Mouse (Mus musculus): ENCODE results near the gene Nop9. TPM values are rescaled to one million over a fixed set of nuclear protein-coding genes. Genes with fewer than 3 reads are reported as not detected.

Gene Nop9
- total RNA-seq, 2 experiments from 2014 or later = 11.7 to 14.5 TPM

DNA sequence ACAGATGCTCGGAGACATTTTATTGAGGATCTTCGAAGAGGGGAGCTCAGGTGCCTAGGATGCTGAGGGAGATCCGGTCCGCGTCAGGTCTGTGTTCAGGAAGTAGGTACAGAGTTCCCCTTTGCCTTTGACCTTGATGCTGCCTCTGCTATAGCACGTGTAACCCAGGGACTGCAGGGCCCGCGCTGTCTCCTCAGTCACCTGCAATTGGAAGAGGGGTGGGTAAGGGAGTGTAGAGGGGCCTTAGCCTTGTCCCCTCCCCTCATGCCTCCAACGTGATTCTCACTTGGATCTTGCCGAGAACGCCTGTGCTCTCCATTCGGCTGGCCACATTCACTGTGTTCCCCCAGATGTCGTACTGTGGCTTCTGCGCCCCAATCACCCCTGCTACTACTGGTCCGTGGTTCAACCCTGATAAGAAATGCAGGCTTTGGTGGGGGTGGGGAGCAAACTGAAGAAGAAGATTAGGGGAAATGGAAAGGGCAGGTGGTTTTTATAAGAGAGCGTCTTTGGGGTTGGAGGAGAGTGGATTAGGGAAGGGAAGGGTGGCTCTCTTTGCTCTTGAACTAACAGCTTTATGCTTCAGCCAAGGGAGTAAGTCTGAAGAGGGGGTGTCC, 23.7 kb downstream of the Nop9 start:
- DNase-seq (ENCODE audit: low spot score in 2 of 2) = no peak

DNA sequence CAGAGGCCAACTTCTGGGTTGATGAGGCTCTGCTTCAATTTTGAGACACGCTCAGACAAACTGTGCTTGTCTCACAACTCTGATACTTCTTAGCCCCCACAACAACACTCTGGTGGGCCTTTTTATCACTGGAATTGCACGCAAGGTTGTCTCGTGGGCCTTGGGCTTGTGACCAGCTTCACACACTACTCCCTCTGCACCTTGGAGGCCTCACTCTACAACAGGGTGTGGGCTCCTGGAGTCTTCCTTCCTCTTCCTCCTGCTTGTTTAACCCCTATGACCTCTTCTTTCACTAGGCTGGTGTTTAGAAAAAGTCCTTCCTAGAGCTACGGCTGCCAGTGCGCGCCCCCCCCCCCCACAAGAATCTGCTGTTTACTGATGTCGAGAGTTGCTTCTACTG, 31.2 kb downstream of the Nop9 start:
- no peak for DNase-seq (ENCODE audit: low spot score in 2 of 2)

DNA sequence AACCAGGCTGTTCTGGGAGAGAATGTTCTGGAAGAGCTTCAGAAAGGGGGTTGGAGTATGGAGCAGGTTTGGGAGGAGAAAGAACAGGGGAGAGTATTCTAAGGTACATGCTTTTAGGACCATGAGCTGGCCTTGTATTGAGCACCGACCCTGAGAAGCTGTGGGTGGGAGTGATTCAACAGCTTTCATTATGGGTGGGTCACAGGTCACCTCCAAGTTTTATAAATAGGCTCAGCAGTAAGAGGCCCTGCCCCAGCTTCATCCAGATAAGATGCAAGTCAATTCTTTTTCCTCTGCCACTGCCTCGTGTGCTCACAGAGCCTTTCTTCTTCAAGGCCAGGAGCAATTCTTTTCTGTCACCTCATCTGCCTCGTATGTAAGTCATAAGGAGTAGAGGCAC, 31.7 kb downstream of the Nop9 start:
- DNase-seq (ENCODE audit: low spot score in 2 of 2) = no peak

DNA sequence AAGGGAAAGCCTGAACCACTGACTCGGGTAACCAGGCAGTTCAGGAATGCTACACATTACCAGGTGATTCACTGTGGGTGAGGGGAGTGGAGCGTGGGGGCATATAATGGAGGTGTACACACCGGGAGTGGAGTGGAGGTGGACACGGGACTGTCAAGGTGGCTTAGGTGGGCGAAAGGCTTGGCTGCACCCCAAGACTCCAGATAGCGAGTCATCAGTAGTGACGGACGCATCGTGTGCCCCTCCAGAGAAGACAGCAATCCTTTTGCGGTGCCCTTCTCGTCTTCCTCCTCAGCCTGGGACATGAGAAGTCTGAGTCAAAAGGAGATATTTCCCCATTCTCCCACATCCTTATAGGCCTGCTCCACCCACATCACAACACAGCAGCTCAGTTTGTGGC, 32.3 kb downstream of the Nop9 start:
- no peak for DNase-seq (ENCODE audit: low spot score in 2 of 2)

DNA sequence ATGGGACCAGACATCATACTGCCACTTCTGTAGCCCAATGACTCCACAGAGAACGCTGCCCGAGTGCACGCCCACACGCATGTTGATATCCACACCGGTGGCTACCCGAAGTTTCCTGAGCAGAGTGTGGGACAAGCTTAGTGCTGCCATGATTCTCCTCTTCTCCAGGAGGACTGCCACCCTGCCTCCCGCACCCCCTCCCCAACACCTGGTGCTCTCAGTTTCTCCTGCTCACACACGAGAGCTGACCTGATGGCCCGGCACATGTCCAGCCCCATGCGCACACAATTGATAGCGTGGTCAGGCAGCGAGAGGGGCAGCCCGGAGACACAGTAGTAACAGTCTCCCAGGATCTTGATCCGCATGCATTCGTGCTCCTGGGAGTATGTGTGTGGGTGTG, 33.2 kb downstream of the Nop9 start:
- DNase-seq (ENCODE audit: low spot score in 2 of 2) = no peak

DNA sequence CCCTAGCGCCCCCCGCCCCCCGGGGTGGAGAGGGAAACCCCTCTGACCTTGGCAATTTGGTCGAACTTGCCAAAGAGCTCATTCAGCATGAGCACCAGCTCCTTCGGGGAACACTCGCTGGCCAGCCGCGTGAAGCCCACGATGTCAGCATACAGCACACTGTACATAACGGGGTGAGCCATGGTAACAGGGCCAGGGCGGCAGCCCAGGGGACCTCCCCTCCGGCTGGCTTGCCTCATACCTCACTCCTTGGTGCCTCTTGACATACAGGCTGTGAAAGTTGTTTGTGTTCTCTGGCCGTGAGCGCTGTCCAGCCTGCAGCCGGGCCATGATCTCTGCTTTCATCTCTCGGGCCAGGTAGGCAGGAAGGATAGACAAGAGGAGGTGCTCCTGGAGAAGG, 34.2 kb downstream of the Nop9 start:
- no peak for DNase-seq (ENCODE audit: low spot score in 2 of 2)

DNA sequence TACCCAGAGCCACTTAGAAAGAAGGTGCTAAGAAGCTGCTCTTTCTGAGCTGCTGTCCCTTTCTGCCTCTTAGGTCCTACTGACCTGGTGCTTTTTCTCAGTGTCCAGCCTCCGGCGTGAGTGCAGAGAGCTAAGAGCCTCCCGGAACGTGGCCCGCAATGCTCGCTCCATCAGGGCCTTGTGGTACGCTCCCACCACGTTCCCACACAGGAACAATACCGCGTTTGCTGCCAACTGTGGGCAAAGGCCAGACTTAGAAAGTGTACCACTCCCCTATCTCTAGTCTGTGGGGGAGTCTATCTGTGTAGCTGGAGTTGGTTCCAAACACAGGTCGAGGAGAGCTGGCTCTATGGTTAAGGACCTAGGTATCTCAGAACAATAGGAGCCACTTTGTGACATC, 35.2 kb downstream of the Nop9 start:
- no peak for DNase-seq (ENCODE audit: low spot score in 2 of 2)

DNA sequence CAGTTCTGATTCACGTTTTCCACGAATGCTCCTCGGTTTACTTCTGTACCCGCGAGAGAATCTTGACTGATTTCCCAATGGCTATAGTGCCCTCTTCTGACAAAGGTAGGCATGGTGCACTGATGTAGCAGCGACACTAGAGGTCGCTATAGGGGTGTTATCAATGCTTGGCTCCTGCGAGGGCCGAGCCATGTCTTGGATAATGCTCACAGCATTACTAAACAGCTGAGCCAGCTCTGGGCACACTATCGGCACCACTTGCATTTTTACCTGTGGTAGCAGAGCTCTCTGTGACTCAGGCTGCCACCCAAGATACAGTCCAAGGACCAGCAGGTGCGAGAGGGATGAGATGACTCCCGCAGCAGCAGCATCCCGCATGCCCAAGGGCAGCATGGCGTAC, 35.8 kb downstream of the Nop9 start:
- DNase-seq (ENCODE audit: low spot score in 2 of 2) = peak; percentile 48 to 75

DNA sequence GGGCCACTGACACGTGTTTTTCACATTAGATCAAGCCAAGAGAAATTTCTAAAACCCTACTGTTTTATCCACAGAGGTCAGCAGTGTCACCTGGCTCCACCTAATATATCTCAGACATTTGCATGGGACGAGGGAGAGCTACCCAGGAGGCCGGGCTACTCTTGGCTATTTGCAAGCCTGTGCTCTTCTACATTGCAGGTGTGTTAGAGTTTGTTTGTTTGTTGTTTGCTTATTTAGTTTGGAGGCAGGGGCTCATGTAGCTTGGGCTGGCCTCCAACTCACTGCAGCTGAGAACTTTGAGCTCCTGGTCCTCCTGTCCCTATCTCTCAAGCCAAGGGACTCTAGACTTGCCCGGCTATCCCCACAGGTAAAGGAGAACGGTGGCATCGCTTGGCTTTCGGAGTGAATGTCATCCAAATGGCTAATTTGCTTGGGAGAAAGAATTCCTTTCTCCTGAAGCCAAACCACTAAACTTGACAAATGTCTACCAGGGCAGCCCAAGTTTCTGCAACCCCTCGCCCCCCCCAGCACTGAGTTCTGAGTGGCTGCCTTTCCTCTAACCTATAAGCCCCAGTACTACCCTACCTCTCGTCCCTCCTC, 37.0 kb downstream of the Nop9 start:
- DNase-seq (ENCODE audit: low spot score in 2 of 2) = peak in 1 of 2 experiments; percentile 0

DNA sequence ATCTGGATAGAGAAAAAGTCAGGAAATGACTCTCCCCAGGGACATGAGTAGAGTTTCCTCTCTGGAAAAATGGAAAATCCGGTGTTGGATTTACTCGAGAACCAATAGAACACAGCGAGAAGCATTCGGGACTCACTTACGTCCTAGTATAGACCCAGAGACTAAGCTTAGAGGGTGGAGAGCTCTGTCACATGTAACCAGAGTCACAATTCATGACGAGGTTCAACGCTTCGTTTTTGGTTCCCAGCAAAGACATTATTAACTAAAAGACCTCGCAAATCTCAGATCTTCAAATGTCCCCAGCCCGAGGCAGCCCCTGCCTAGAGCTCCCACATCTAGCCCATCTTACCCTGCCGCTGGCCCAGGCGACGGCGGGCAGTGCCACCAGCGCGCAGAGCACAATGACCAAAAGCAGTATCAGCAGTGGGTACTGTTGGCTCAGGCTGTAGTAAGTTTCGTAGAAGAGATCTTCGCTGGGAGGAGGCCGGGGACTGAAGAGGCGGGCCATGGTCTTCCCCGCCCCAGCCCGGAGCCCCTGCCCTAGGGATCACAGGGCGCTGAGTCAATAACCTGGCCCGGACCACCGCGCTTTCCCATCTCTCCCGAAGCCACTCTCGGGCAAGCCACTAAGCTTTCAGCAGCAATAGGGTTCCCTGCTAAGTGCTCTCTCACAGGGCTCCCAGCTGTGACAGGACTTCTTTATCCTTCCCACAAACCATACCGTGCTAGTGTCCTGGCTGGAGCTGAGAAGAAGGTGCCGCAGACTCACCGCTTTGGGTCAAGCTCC, 37.9 kb downstream of the Nop9 start:
- DNase-seq (ENCODE audit: low spot score in 2 of 2) = peak in 1 of 2 experiments; percentile 1

DNA sequence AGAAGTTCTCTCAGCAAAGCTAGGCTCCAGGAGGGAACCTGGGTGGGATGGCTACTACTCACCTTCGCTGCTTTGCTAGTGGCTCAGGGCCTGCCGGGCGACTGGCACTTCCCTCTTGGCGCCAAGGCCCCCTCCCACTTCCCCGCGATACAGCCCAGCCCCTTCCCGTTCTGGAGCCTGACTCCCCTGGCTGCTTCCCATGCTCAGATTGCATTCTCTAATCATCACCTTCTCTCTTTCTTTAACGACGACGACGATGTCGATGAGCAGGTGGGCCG, 38.4 kb downstream of the Nop9 start, which contains the start of gene Adcy4:
Adcy4 (minus strand) TSS at position 138 of the 278 bp plus-strand sequence.
- peak in 1 of 2 experiments; percentile 0 for DNase-seq (ENCODE audit: low spot score in 2 of 2)

DNA sequence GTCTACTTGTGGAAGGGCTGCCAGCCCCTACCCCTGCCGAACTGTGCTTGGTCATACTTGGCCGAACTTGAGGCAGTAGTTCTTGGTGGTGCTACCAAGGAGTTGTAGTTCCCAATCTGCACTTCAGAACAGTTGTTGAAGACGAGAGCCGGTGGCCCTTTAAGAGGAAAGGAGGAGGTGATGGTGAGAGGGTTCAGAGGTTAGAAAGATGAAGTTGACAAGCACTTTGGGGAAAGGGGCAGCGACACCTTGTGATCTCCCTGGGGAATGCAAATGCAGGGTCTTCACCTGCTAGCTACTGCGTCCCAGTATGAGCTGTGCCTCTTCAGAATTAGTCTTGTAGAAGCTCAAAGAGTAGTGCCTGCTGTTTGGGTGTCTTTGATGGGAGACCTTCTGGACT, 39.7 kb downstream of the Nop9 start:
- DNase-seq (ENCODE audit: low spot score in 2 of 2) = peak in 1 of 2 experiments; percentile 4

DNA sequence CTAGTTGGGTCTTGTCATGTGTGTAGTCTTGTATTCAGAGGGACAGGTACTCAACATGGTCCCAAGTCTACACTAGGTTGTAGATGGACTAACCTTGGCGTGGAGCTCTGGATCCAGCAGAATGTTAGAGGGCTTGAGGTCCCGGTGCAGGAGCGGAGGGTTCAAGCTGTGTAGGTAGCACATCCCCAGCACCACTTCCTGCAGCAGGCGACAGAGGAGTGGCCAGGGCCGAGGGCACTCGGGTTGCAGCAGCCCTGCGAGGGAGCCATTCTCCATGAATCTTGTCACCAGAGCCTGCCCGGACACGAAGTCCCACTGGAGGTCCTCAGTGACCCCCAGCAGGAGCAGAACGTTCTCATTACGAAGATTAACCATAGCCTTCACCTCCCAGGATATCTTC, 42.2 kb downstream of the Nop9 start:
- peak in 1 of 2 experiments; percentile 0 for DNase-seq (ENCODE audit: low spot score in 2 of 2)

DNA sequence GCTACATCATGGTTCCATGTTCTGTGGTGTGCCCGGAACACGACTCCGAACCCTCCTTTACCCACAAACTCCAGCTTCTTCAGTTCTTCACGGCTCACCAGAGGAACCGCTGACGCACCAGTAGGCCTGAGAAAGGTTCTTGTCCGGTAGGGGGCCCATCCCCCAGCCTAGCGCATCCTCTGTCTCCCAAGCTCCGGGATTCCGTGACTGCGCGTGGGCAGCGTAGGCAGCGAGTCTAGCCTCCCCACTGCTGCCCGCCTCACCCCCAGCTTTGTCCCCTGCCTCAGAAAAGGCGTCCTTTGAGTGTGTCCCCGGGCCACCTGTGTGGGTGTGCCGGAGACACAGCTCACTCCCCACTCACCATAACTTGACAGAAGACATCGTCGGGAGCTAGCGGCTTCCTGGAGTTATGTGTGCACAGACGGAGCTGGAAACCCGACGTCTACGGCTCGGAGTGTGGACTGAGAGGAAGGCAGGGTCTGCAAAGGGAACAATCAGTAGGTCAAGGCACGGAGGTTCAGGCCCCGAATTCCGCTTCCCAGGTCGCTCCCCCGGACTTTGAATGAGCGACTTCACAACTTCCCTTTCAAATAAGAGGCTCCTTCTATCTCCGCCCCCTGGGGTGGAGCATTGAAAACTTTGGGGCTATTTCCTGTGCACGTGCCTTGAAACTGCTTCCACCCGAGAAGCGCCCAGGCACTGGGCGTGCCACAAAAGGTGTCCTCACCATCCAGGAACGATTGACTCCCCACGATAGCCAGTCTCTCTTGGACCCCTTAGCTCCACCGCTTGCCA, 43.0 kb downstream of the Nop9 start, which contains the start of gene Ripk3:
Ripk3 (minus strand) TSS at position 610 of the 795 bp plus-strand sequence.
- DNase-seq (ENCODE audit: low spot score in 2 of 2) = peak in 1 of 2 experiments; percentile 0

DNA sequence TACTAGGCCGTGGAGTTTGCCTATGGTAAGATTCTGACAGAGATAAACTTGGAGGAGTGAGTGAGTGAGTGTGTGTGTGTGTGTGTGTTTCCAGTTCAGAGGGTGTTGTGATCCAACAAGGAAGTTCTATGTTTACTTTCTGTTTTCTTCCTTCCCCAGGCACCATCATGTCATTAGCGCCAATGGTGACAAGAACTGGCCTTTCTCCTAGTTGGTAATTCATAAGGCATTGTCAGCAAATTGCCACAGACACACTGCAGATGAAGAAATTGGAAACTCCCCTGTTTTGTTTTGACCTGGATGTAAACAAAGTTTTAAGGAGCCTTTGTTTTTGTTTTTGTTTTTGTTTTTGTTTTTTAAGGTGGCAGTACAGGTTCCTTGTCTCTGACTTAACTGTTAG, 48.0 kb downstream of the Nop9 start:
- DNase-seq (ENCODE audit: low spot score in 2 of 2) = no peak

DNA sequence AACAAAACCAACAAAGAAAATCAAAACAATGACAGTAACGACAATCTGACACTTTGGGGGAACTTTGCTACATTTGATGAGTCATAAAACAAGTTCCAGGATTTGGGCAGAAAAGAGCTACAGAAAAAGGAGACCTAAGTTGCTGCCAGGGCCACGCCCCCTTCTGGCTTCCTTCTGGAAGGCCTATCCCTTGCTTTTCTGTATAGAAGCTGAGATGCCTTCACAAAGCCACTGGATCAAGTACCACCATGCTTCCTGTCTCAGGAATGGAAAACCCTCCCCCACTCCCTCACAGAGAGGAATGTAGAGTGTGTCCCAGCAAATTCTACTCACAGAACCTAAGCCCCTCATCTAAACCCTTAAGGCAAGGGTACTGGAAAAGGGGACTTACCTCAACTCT, 48.5 kb downstream of the Nop9 start:
- peak in 1 of 2 experiments; percentile 0 for DNase-seq (ENCODE audit: low spot score in 2 of 2)

DNA sequence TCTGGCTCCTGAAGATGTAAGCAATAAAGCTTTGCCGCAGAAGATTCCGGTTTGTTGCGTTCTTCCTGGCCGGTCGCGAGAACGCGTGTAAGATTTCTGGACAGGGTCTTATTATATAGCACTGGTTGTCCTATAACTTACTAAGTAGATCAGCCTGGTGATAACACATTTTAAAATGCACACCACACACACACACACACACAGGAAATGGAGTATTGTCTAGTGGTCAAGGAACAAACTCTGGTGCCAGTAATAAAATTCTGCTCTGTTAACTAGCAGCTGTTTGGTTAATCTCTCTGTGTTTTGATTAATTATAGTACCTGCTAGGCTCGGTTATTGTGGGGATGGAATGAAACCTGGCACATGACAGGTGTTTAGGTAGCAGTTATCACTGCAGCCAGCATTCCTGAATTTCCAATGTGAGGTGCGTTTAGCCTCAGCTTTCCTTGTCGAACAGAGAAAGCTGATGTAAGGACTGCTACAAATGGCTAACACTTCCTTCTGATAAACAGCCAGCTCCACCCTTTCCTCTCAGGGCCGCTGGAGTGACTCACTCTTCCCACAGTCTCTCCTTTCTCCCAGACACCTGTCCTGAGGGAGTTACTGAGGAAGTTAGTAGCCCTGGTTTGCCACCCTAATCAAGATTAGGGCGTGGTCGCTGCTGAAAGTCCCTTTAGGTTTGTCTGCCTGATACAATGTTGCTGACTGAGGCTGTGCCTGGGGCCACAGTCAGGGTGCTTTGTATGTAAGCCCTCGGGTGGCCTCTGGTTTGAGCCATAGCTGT, 50.1 kb downstream of the Nop9 start:
- peak in 1 of 2 experiments; percentile 0 for DNase-seq (ENCODE audit: low spot score in 2 of 2)

Data from layer of hippocampus, adult 18-20 months (tissue).